Mouse (Mus musculus): ENCODE measurements at regions not wholly inside any gene's neighbourhood (a gene's known extent, or its start where the extent isn't known, plus 50 kb on each side); places are given as distances from the start of the nearest gene placed in this dataset.

DNA sequence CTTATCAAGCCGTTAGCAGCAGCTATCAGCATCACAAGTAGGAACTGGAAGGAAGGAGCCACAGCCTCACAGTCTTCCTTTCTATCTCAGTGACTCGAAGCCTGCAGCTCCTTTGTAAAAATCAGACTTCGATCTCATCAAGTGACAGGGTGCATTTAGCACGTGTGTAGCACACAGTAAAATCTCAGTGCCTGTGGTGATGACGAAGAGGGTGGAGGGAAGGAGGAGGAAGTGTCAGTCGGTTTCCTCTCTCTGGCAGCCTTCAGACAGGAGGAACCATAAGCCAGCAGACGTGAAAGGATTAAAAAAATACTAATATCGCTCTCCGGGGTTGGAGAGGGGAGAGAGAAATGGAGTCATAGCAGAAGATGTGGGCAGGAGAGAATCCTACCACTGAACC is 538.5 kb upstream of the Adam5 start:
- no peak for TF ChIP-seq CTCF (IDR thresholded peaks at IDR 0.05)
- TF ChIP-seq EP300 (IDR thresholded peaks at IDR 0.05; ENCODE audit: insufficient read depth, low read depth, low read length): no peak
- no peak for TF ChIP-seq POLR2A (IDR thresholded peaks at IDR 0.05; ENCODE audit: insufficient read depth, low read depth, low read length)

Data from heart, adult 2 months (tissue).